Mouse (Mus musculus) megakaryocyte, embryonic 14.5 days (primary cell): ENCODE results near the gene Cldn2. TPM values are rescaled to one million over a fixed set of nuclear protein-coding genes. Genes with fewer than 3 reads are reported as not detected.

Experiments used
- H3K27me3 ChIP-seq: replicated peaks from 2 replicates; pipeline ENCODE3; 2012; ENCODE audit warnings: inconsistent platforms
- H3K36me3 ChIP-seq: replicated peaks from 2 replicates; pipeline ENCODE3; 2012; ENCODE audit warnings: low read length, inconsistent platforms, mixed read lengths
- H3K4me1 ChIP-seq: 2 replicates; pipeline ENCODE4 v1.6.1; 2012; ENCODE audit warnings: inconsistent platforms
- H3K4me3 ChIP-seq: replicated peaks from 2 replicates; pipeline ENCODE3; 2012; ENCODE audit warnings: moderate library complexity, mild to moderate bottlenecking, inconsistent platforms
- H3K9me3 ChIP-seq: 2 replicates; pipeline ENCODE4 v1.6.1; 2012; ENCODE audit warnings: inconsistent platforms
- FLI1 ChIP-seq: IDR thresholded peaks from 2 replicates; pipeline ENCODE4 v1.6.1; 2012; ENCODE audit warnings: low read length, inconsistent platforms, mixed read lengths
- GATA1 ChIP-seq: IDR thresholded peaks from 3 replicates; pipeline ENCODE4 v1.6.1; 2012; ENCODE audit warnings: mixed read lengths, low read length, inconsistent platforms, borderline replicate concordance
- polyA plus RNA-seq: library from polyadenylated mRNA; stranded (reverse); fragments of >175 nt; gene quantifications from 2 replicates; pipeline ENCODE4 v1.2.3, GENCODE M21; 2012; ENCODE audit warnings: low replicate concordance; ENCODE audit not compliant: insufficient read depth

Gene Cldn2
- polyA plus RNA-seq, 1 experiment = not detected

DNA sequence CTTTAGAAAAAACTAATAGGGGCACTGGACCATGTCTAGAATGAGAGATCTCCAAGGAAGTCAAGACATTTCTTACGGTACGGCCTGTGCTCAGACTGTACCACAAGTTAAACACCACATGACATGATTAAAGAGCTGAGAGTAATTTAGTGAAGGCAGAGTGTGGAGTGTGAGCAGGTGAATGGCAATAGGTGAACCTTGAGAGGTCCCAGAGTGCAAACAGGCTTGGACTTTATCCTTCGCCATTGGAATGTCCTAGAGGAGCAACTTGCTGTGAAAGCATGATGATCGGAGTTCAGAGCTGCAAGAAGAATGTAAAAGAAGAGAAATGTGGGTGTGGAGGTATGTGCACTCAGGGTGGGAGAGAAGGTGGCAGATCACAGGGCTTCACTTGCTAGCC, 5.3 kb downstream of the Cldn2 start:
- no peaks in the 10 kb centered on the region for H3K36me3 ChIP-seq
- H3K4me3 ChIP-seq = no peak overlapping the region
- 0 out of 2 replicates have a peak, but pooled peaks cover 3% of the 10 kb centered on the region for H3K9me3 ChIP-seq
- TF ChIP-seq FLI1 = no peak
- TF ChIP-seq GATA1 = no peak
- peaks cover 26% of the 10 kb centered on the region for H3K27me3 ChIP-seq
- H3K4me1 ChIP-seq = no peaks in the 10 kb centered on the region

DNA sequence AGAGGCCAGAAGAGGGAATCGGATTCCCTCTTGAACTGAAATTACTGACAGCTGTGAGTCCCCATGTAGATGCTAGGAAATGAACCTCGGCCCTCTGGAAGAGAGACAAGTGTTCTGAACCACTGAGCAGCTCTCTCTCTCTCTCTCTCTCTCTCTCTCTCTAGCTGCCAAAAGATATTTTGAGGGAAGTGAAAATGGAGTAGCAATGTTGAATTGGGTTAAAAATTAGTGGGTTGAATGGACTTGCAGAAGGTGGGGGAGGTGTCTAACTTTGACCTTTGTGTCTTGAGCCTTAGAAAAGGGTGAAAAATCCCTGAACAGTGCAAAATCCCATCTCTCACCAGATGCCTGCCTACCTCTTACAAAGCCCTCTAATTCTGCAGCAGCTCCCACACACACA, 6.8 kb downstream of the Cldn2 start:
- TF ChIP-seq FLI1 = no peak
- no peak overlapping the region for H3K4me3 ChIP-seq

DNA sequence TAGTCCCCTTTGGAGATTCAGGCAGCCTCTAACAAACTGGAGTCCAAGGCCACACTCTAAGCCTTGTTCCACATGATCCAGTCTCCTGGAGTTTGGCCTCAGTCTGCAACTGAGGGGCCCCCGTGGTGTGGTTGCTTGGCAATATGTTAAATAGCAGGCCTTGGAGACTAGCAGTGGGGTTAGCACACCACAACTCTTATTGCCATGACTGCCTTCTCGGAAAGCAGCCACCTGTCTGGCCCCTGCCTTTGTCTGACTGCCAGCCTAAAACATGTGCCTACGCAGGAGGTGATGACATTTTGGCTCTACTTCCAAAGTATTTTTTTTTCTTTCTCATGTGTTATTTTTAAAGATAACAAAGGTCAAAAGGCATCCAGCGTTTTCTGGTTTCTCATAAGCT, 7.5 kb downstream of the Cldn2 start:
- Histone ChIP-seq H3K27me3 (peaks cover 22% of the 10 kb centered on the region), H3K4me3 (no peak overlapping the region), H3K36me3 (no peaks in the 10 kb centered on the region), H3K4me1 (peaks cover 4% of the 10 kb centered on the region; the same call in 1 of the 2 replicates), H3K9me3 (no peaks in the 10 kb centered on the region)
- TF ChIP-seq FLI1 (no peak), GATA1 (no peak)

More for the DNA sequence above, 6.8 kb downstream of the Cldn2 start:
- Histone ChIP-seq H3K27me3 (peaks cover 22% of the 10 kb centered on the region), H3K4me1 (no peaks in the 10 kb centered on the region), H3K36me3 (no peaks in the 10 kb centered on the region), H3K9me3 (no peaks in the 10 kb centered on the region)

DNA sequence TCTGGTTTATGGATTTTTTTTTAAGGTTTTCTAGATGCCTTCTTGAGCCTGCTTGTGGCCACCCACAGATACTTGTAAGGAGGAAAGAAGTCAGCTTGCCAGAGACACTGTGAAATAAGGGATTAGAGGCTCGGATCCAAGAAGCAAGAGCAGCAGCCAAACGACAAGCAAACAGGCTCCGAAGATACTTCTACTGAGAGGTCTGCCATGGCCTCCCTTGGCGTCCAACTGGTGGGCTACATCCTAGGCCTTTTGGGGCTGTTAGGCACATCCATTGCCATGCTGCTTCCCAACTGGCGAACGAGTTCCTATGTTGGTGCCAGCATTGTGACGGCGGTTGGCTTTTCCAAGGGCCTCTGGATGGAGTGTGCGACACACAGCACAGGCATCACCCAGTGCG, 7.9 kb downstream of the Cldn2 start:
- Histone ChIP-seq H3K9me3 (no peaks in the 10 kb centered on the region), H3K4me1 (peaks cover 8% of the 10 kb centered on the region), H3K4me3 (no peak overlapping the region), H3K27me3 (peaks cover 24% of the 10 kb centered on the region), H3K36me3 (no peaks in the 10 kb centered on the region)
- no peak for TF ChIP-seq FLI1
- no peak for TF ChIP-seq GATA1

DNA sequence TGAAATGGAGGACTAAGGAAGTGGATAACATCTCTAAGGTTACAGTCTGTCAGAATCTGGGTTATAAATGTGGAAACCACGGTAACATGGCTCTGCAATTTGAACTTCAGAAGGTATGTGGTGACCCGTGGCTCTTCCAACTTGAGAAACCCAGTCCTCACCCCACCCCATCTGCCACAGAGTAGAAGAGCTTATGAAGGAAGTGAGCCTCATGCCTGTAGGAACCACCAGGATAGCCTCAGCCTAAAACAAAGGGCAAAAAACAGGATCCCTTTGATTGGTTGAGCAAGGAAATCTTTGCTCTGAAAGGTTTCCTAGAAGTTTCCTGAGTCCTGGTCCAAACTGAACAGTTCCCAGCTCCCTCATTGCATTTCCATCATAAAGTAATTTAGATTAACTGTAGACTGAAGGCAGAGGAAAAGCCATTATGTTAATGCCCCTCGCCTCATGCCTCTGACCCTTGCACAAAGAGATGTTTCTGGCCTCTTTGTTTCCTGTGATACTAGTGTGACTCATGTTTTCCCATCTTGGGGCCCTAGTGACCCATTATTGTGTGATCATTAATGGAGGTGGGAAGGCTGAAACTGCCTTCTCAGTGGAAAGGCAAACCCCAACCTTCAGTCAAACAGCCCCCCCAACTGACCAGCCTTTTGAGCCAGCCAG, 12.1 kb downstream of the Cldn2 start:
- Histone ChIP-seq H3K27me3 (peaks cover 22% of the 10 kb centered on the region), H3K4me3 (no peak overlapping the region), H3K9me3 (no peaks in the 10 kb centered on the region), H3K4me1 (peaks cover 20% of the 10 kb centered on the region), H3K36me3 (no peaks in the 10 kb centered on the region)
- TF ChIP-seq FLI1 (no peak), GATA1 (no peak)

DNA sequence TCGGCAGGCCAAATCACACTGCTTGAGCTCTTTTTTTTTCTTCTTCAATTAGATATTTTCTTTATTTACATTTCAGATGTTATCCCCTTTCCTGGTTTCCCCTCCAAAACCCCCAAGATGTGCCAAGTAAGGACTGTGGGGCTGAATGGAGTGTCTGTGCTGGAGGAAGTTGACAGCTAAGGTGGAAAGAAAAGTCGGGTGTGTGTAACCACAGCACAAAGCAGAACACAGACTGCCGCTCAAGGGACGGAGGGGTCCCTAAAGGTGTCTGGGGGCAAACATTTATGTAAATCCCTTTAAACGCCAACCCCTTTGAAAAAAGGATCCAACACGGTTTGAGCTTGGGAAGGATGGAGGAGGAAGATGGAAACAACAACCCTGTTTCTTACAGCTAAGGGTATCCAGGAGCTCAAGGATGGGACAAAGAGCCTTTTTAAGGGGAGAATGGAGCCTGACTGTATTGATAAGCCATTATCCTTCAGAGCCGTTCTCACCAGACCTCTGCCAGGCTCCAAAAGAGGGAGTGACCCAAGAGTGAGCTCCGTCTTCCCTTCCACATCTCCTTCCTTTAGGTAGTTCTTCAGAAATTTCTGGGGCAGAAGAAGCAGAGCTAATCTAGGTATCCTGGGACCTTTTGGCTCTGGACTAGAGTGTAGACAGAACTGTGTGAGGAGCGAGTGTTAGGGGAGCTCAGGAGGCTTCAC, 12.8 kb downstream of the Cldn2 start:
- Histone ChIP-seq H3K27me3 (peaks cover 19% of the 10 kb centered on the region), H3K4me3 (no peak overlapping the region), H3K4me1 (peaks cover 20% of the 10 kb centered on the region), H3K9me3 (no peaks in the 10 kb centered on the region), H3K36me3 (no peaks in the 10 kb centered on the region)
- TF ChIP-seq FLI1 (no peak), GATA1 (no peak)

DNA sequence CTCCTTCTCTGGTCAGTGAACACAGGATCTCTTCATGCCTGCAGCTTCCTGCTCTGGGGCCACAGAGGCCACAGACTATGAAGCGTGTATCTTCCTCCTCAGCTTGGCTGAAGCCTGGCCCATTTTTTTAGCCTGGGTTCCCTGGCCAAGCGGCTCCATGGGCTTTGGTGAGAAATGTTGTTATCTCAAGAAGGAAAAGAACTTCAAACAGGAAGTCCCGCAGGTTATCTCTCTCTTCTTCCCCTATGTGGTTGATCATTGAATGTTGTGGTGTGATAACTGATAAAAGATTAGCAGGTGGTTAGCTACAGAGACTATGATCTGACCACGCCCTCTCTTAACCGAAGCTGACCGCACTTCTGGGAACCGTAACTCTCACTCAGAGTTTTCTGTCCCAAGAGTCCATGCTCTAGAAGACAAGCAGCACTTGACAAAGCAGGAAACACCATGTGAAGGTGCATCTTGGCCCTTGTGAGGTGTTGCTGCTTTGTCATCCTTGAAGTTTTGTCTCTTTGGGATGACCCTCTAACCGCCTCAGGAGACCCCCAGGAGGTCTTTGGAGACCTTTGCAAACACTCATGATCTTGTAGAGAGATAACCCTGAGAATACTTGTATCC, 13.5 kb downstream of the Cldn2 start:
- Histone ChIP-seq H3K9me3 (no peaks in the 10 kb centered on the region), H3K4me1 (peaks cover 20% of the 10 kb centered on the region), H3K36me3 (no peaks in the 10 kb centered on the region), H3K4me3 (no peak overlapping the region), H3K27me3 (peaks cover 17% of the 10 kb centered on the region)
- TF ChIP-seq FLI1 (no peak), GATA1 (no peak)

DNA sequence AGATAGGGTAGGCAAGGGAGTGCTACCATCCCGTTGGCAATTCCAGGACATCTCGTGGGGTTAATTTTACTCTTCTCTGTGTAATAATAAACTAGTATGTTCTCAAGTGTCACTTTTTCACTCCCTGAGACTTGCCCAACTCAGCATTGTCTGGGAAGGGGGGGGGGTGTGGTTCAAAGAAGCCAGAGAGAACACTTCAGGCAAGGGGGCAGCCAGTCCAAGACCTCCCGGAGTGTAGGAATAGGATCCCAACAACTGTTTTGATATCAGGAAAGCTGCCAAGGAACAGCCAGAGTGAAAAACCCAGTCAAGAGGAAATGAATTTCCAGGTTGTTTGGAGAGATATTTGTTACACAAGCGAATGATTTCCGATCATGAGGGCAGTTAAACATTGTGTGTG, 14.6 kb downstream of the Cldn2 start:
- no peak overlapping the region for H3K4me3 ChIP-seq
- TF ChIP-seq FLI1 (no peak), GATA1 (no peak)
- no peaks in the 10 kb centered on the region for H3K9me3 ChIP-seq
- H3K4me1 ChIP-seq = peaks cover 20% of the 10 kb centered on the region
- peaks cover 12% of the 10 kb centered on the region for H3K27me3 ChIP-seq
- no peaks in the 10 kb centered on the region for H3K36me3 ChIP-seq

DNA sequence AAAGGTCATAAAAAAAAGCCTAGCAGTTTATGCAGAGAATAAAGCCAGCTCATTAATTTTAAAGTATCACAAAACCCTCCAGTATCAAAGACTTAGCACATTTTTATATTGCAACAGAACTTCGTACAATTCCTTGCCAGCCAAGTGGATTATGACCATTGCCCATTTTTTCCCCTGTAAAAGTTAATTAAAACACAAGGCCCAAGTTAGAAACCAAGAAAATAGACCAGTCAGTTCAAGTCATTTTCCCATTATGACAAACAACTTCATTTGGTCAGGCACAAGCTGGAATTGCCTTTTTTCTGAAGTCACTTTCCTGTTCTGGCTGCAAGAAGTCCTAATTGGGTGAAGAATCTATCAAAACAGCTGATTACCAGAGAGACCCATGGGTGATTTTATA, 24.8 kb downstream of the Cldn2 start:
- TF ChIP-seq GATA1 = no peak
- no peak for TF ChIP-seq FLI1

DNA sequence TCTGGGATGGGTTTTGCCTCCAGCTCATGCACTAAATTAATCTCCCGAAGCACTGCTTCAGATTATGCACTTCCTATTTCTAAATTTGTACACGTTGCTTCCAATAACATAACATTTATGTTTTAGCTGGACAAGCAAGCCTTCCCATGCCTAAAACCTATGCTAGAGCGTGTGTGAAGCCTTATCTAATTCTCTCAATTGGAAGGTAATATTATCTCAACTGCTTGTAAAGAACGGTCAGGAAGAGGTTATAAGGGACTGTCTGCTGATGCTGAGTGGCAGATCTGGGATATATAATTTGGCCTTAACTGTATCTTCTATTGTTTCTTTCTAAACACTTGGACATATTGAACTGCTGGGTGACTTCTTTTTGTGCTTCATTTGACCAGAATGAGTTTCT, 26.3 kb downstream of the Cldn2 start:
- Histone ChIP-seq H3K9me3 (no peaks in the 10 kb centered on the region), H3K27me3 (peaks cover 2% of the 10 kb centered on the region), H3K4me1 (no peaks in the 10 kb centered on the region), H3K4me3 (no peak overlapping the region), H3K36me3 (no peaks in the 10 kb centered on the region)
- TF ChIP-seq FLI1 (no peak), GATA1 (no peak)

More for the DNA sequence above, 24.8 kb downstream of the Cldn2 start:
- no peaks in the 10 kb centered on the region for H3K9me3 ChIP-seq
- H3K4me1 ChIP-seq = no peaks in the 10 kb centered on the region
- H3K27me3 ChIP-seq = peaks cover 7% of the 10 kb centered on the region
- H3K4me3 ChIP-seq = no peak overlapping the region
- H3K36me3 ChIP-seq = no peaks in the 10 kb centered on the region
